Mouse (Mus musculus): Measurements from ENCODE around the gene Syt1. TPM values are rescaled to one million over a fixed set of nuclear protein-coding genes. Genes with fewer than 3 reads are reported as not detected.

Syt1 gene
- total RNA-seq, 2 experiments from 2014 or later, result 975 to 1,036 TPM

DNA sequence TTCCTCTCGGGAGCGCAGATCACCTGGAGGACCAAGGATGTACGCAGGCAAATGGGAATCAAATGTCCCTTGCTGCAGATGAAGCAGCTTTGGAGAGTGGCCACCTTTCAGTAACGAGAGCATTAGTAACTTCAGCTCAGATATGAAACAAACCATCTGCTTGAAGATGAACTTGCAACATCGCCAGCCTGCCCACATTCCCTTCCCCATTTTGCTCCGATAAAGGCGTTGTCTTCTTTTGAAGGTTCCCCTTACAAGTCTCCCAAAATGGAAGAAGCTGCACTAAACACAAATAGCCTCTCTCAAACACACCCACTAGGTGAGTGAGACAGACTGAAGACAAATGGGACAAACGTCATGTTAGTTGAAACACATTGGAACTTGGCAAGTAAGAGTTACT lies 559.3 kb downstream of the Syt1 start:
- DNase-seq (ENCODE audit: low spot score in 2 of 2), result no peak
- Histone ChIP-seq H3K4me3 (no peak overlapping the region), H3K27ac (no peak overlapping the region)
- TF ChIP-seq CTCF (conservative IDR thresholded peaks at IDR 0.05), result no peak

DNA sequence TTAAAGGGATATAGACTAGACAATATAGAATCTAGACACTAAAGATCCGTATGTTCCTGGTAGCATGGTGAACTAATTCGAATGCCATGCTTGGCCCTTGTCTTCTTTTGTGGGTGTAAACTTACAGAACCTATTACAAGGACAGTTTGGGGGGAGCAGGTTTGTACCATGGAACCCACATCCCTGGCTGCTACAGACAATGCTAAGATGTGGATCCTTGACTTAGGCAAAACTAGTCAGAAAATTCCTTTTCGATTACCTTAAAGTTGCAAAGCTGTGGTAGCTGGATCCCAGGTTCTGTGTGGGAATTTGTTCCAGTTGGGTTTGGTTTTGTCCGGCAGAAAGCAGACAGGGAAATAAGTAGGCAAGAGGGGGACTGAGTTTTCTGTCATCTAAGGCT lies 560.4 kb downstream of the Syt1 start:
- no peak overlapping the region for H3K4me3 ChIP-seq
- no peak for TF ChIP-seq CTCF (conservative IDR thresholded peaks at IDR 0.05)
- H3K27ac ChIP-seq, result no peak overlapping the region
- no peak for DNase-seq (ENCODE audit: low spot score in 2 of 2)

GRCm38 (mm10) chr10:108448421-108448820 lies 562.4 kb downstream of the Syt1 start:
- no peak for DNase-seq (ENCODE audit: low spot score in 2 of 2)
- TF ChIP-seq CTCF (conservative IDR thresholded peaks at IDR 0.05), result no peak
- H3K27ac ChIP-seq, result no peak overlapping the region
- H3K4me3 ChIP-seq, result no peak overlapping the region
